Mouse (Mus musculus) T-helper 2 cell (primary cell): Measurements from ENCODE around the gene Tspan18.

Experiments used
- in situ Hi-C: fragments of 300-600 bp; cut with MboI, MseI; formaldehyde crosslinking; loops from one replicate; pipeline ENCODE4 v1.15.1; 2025; ENCODE audit warnings: high pct_unique_total_duplicates

Tspan18 gene

GRCm38 (mm10) chr2:93218353-93218990 lies 115.8 kb downstream of the Tspan18 start:
- in situ Hi-C loops, result loop anchor here (5.0 kb wide), 1 partner anchor 259 kb away; no protein-coding TSS in a partner anchor

- in situ Hi-C loops, result loop anchor here (5.0 kb wide), 1 partner anchor 260 kb away; no protein-coding TSS in a partner anchor
Measured at GRCm38 (mm10) chr2:93217015-93217414, 117.3 kb downstream of the Tspan18 start.

- in situ Hi-C loops, result loop anchor here (5.0 kb wide), 1 partner anchor 262 kb away; no protein-coding TSS in a partner anchor
Measured at GRCm38 (mm10) chr2:93215790-93216189, 118.5 kb downstream of the Tspan18 start.

GRCm38 (mm10) chr2:93214192-93214591 lies 120.1 kb downstream of the Tspan18 start:
- in situ Hi-C loops, result loop anchor here (5.0 kb wide), 1 partner anchor 118 kb away; the partner anchor contains the start of gene Tspan18

GRCm38 (mm10) chr2:93212865-93213264 lies 121.4 kb downstream of the Tspan18 start:
- in situ Hi-C loops, result loop anchor here (5.0 kb wide), 1 partner anchor 119 kb away; the partner anchor contains the start of gene Tspan18

- in situ Hi-C loops, result loop anchor here (5.0 kb wide), 1 partner anchor 120 kb away; the partner anchor contains the start of gene Tspan18
Measured at GRCm38 (mm10) chr2:93212386-93212785, 121.9 kb downstream of the Tspan18 start.

- in situ Hi-C loops, result no loop called here
Measured at GRCm38 (mm10) chr2:93206126-93206525, 128.2 kb downstream of the Tspan18 start.

GRCm38 (mm10) chr2:93204571-93204970 lies 129.7 kb downstream of the Tspan18 start:
- in situ Hi-C loops, result no loop called here

- in situ Hi-C loops, result no loop called here
Measured at GRCm38 (mm10) chr2:93203682-93204081, 130.6 kb downstream of the Tspan18 start.

GRCm38 (mm10) chr2:93202782-93203181 lies 131.5 kb downstream of the Tspan18 start:
- in situ Hi-C loops, result no loop called here

GRCm38 (mm10) chr2:93201997-93202396 lies 132.3 kb downstream of the Tspan18 start:
- in situ Hi-C loops, result no loop called here

- in situ Hi-C loops, result no loop called here
Measured at GRCm38 (mm10) chr2:93200681-93201340, 133.5 kb downstream of the Tspan18 start.

- in situ Hi-C loops, result loop anchor here (25.0 kb wide), 1 partner anchor 1187 kb away; the partner anchor contains the start of gene Creb3l1
Measured at GRCm38 (mm10) chr2:93199531-93199974, 134.8 kb downstream of the Tspan18 start.

- in situ Hi-C loops, result loop anchor here (25.0 kb wide), 1 partner anchor 1187 kb away; the partner anchor contains the start of gene Creb3l1
Measured at GRCm38 (mm10) chr2:93198846-93199245, 135.5 kb downstream of the Tspan18 start.

- in situ Hi-C loops, result loop anchor here (25.0 kb wide), 1 partner anchor 1182 kb away; the partner anchor contains the start of gene Creb3l1
Measured at GRCm38 (mm10) chr2:93193806-93194205, 140.5 kb downstream of the Tspan18 start.

- in situ Hi-C loops, result loop anchor here (25.0 kb wide), 1 partner anchor 1180 kb away; the partner anchor contains the start of gene Creb3l1
Measured at GRCm38 (mm10) chr2:93192671-93193080, 141.6 kb downstream of the Tspan18 start.

- in situ Hi-C loops, result loop anchor here (25.0 kb wide), 1 partner anchor 1180 kb away; the partner anchor contains the start of gene Creb3l1
Measured at GRCm38 (mm10) chr2:93192182-93192560, 142.1 kb downstream of the Tspan18 start.

GRCm38 (mm10) chr2:93191488-93192181 lies 142.7 kb downstream of the Tspan18 start:
- in situ Hi-C loops, result loop anchor here (25.0 kb wide), 1 partner anchor 1179 kb away; the partner anchor contains the start of gene Creb3l1

- in situ Hi-C loops, result loop anchor here (25.0 kb wide), 1 partner anchor 1179 kb away; the partner anchor contains the start of gene Creb3l1
Measured at GRCm38 (mm10) chr2:93190771-93191487, 143.4 kb downstream of the Tspan18 start.

- in situ Hi-C loops, result loop anchor here (25.0 kb wide), 1 partner anchor 1177 kb away; the partner anchor contains the start of gene Creb3l1
Measured at GRCm38 (mm10) chr2:93188761-93189458, 145.4 kb downstream of the Tspan18 start.
